Mouse (Mus musculus) adrenal gland, adult 18-20 months (tissue): ENCODE data around the gene Muc13. TPM values are rescaled to one million over a fixed set of nuclear protein-coding genes. Genes with fewer than 3 reads are reported as not detected.
A peak's percentile ranks its signal among the peaks of the same experiment; 100 is the strongest.

Source experiments
- DNase-seq, 2 experiments: peaks; one replicate each; pipeline ENCODE4 v3.0.0; 2021 to 2022; ENCODE audit warnings: low spot score in 2 of 2
- total RNA-seq, 2 experiments: library from RNA; stranded (reverse); gene quantifications; 1 replicate in 1 of 2; 2 replicates in 1 of 2; pipeline ENCODE4 v1.2.3; 2021

Muc13 gene
- total RNA-seq, 2 experiments from 2014 or later = not detected

- DNase-seq = peak; percentile 88 to 90
Measured at GRCm38 (mm10) chr16:33820269-33821178, 26.7 kb downstream of the Muc13 start.

DNA sequence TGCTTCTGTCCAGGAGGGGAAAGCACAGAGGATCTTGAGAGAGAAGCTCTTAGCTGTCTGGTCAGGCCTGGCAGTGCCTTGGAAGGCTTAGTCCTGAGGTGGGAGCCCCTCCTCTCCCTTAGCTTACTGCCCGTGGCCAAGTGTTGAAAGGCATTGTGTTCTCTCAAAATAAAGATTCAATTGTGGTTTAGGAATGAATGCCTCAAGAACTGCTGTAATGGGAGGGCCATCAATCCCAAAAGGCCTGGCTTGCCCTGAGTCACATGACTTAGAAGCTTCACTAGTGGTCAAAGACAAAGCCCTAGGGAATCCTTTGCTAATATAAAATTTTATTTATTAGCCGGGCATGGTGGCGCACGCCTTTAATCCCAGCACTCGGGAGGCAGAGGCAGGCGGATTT, 30.8 kb downstream of the Muc13 start:
- no peak for DNase-seq

- DNase-seq = no peak
Measured at GRCm38 (mm10) chr16:33828496-33828895, 34.7 kb downstream of the Muc13 start.

- DNase-seq = peak; percentile 83 to 88
Measured at GRCm38 (mm10) chr16:33829301-33829831, 35.5 kb downstream of the Muc13 start, which contains the start of gene Itgb5. TSS of gene Itgb5 (plus strand) at chr16:33829665.

DNA sequence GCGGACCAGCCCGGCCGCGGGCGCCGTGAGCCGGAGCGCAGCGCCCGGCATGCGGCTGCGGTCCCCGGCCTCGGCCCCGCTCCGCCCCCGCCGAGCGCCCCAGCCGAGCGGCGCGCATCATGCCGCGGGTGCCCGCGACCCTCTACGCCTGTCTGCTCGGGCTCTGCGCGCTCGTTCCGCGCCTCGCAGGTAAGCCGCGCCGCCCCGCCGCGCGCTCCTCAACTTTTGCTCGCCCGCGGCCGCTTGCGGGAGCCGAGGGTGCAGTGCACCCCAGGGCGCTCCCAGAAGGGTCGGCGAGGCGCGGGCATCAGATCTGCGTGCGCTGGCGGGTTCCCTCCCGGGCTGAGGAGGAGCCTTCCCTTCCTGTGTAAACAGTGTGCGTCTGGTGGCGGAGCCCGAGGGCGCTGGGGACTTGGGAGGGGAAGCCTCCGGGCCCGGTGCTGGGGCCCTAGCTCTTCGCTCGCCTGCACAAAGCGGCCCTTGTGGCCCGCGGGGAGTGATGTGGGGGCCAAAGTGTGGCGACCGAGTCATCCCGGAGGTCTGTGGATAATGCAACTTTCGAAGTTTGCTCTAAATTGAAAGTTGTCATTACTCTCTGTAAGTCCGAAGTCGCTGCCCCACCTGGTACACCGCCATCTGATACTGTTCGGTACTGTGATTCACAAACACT, 36.1 kb downstream of the Muc13 start:
- peak; percentile 65 for DNase-seq

DNA sequence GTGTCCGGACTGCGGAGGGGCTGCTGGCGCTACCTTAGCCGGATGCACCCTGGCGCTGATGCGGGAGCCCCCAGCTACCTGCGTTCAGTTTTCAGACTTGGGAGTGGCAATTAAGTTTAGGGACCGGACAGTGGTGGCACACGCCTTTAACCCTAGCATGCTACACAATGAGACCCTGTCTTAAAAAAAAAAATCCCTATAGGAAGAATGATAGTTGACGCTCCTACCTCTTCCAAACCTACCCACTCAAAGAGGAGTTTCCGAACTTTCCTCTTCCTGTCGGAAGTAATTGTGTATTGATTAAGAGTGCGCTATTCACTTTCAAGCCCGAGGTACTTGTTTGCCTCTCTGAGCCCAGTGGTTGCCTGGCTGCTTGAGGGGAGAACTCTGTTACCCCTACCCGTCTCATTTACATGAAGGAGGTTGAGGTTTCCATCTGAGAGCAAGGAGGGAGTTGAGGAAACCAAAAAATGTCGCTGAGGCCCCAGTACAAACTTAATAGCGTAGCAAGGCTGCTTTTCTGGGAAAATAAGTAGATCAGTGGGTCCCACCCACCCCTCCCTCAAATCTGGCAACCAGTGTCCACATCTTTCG, 36.8 kb downstream of the Muc13 start:
- DNase-seq = no peak

- no peak for DNase-seq
Measured at GRCm38 (mm10) chr16:33832057-33832456, 38.2 kb downstream of the Muc13 start.

GRCm38 (mm10) chr16:33832728-33833428, 39.0 kb downstream of the Muc13 start:
- DNase-seq = no peak

DNA sequence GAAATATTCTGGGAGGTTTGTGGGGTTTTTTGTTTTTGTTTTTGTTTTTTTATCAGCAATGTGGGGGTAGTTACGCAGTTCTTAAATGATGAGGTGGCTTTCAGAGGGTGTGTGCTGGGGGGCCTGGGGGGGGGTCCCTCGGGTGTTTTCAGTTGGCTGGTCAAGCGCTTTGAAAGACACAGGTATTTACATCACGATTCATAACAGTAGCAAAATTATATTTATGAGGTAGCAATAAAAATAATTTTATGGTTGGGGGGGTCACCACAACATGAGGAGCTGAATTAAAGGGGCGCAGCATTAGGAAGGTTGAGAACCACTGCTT, 39.6 kb downstream of the Muc13 start:
- no peak for DNase-seq

- peak; percentile 55 to 66 for DNase-seq
Measured at GRCm38 (mm10) chr16:33833781-33834482, 40.1 kb downstream of the Muc13 start.

DNA sequence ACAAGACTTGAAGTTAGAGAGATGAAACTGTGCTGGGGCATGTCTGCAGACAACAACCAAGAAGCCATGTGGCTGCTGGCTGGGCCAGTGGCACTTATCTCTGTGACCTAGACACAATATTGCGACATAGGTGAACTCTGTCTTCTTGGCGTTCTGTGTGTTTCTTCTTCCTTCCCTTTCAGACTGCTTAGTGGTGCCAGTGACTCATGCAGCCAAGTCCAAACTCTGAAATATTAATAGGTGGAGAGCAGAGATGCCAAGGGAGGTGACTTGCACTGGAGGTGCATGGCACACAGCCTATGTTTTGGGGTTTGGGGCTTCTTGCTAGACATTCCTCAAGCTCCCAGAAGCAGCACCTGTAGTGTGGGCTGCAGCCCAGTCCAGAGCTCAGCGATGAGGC, 42.8 kb downstream of the Muc13 start:
- DNase-seq = peak in 1 of 2 experiments; percentile 29

GRCm38 (mm10) chr16:33837191-33837590, 43.4 kb downstream of the Muc13 start:
- DNase-seq = peak in 1 of 2 experiments; percentile 21

GRCm38 (mm10) chr16:33840616-33841015, 46.8 kb downstream of the Muc13 start:
- DNase-seq = no peak

DNA sequence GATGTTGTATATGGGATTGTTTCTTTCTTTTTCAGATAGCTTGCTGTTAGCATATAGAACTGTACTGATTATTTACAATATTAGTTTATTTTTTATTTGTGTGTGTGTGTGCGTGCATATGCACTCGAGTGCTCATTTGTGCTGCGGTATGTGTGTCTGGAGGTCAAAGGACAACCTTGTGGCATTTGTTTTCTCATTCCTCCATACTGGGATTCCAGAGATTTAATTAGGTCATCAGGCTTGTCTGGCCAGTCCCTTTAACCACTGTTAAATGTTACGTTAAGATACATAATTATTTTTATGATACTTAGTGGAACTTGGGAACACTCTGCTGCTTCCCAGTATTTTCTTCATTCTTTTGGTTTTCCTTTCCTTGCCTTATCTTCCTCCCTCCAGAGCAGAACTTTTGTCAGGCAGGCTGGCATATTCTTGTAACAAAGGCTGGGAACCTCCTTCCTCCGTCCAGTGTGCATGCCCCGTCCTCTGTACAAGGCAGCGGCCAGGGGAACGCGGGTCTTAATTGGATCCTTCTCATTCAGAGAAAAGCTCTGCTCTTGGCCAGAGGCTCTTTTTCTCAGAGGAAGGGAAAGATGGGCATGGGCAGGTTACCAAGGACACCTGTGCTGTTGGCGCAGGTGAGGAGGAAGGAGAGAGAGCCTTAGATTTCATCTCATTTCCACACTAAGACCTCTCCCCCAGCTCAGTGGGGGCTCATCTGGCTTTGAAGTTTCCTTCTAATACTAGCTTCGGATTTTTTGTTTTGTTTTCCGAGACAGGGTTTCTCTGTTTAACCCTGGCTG, 48.4 kb downstream of the Muc13 start:
- no peak for DNase-seq

- DNase-seq = no peak
Measured at GRCm38 (mm10) chr16:33844150-33844611, 50.3 kb downstream of the Muc13 start.

GRCm38 (mm10) chr16:33844866-33845265, 51.0 kb downstream of the Muc13 start:
- DNase-seq = no peak

GRCm38 (mm10) chr16:33853271-33853670, 59.4 kb downstream of the Muc13 start:
- DNase-seq = no peak

DNA sequence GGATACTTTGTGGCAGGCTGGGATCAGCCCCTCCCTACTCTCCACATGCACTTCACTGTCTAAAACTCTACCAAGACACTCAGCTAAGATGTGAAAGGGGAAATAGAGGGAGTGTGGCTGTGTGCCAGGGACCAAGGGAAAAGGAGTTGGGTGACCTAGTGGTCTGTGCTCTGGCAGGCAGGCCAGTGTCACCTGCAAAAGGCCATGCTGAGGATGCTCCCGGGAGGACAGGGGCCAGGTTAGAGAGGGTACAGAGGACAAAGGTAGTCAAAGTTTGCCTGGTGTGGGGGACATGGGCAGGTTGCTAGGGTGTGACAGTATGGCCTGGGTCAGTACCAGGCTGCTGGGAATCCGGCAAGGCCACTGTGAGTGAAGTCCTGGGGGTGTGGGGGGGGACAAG, 64.9 kb downstream of the Muc13 start:
- no peak for DNase-seq

GRCm38 (mm10) chr16:33859380-33859779, 65.5 kb downstream of the Muc13 start:
- DNase-seq = no peak
